Mouse (Mus musculus): ENCODE results near the gene Nr3c2. TPM values are rescaled to one million over a fixed set of nuclear protein-coding genes. Genes with fewer than 3 reads are reported as not detected.
A peak's percentile ranks its signal among the peaks of the same experiment; 100 is the strongest.

Gene Nr3c2
- total and polyA plus RNA-seq, 2 experiments from 2014 or later: 5.7 to 6.0 TPM

- TF ChIP-seq CTCF (IDR thresholded peaks at IDR 0.05): no peak
- no peak for ATAC-seq (ENCODE audit: low FRiP score)
- no peaks in the 10 kb centered on the region for H3K36me3 ChIP-seq (ENCODE audit: insufficient read depth, low read length)
- 66% methylated on average over 1 of the region's 1 CpGs for WGBS
- H3K4me1 ChIP-seq (ENCODE audit: insufficient read depth, low read length): no peaks in the 10 kb centered on the region
- no peak overlapping the region for H3K9ac ChIP-seq (replicated peaks; ENCODE audit: low read length, poor library complexity, severe bottlenecking)
- H3K27me3 ChIP-seq (ENCODE audit: insufficient read depth, low read length): no peaks in the 10 kb centered on the region
- H3K4me2 ChIP-seq (ENCODE audit: low read depth, low read length, poor library complexity, severe bottlenecking): no peak overlapping the region
- no peak overlapping the region for H3K27ac ChIP-seq (ENCODE audit: low read depth, low read length)
- H3K4me3 ChIP-seq (ENCODE audit: low read depth, low read length): no peak overlapping the region
- H3K9me3 ChIP-seq (ENCODE audit: low read length): no peaks in the 10 kb centered on the region
- no peak for DNase-seq (ENCODE audit: low spot score)
Measured at GRCm38 (mm10) chr8:77236701-77237100, 337.5 kb downstream of the Nr3c2 start.

- H3K9me3 ChIP-seq (ENCODE audit: low read length): no peaks in the 10 kb centered on the region
- no peak overlapping the region for H3K4me2 ChIP-seq (ENCODE audit: low read depth, low read length, poor library complexity, severe bottlenecking)
- no peak overlapping the region for H3K9ac ChIP-seq (replicated peaks; ENCODE audit: low read length, poor library complexity, severe bottlenecking)
- peak; percentile 56 for TF ChIP-seq CTCF (IDR thresholded peaks at IDR 0.05)
- ATAC-seq (ENCODE audit: low FRiP score): no peak
- H3K27me3 ChIP-seq (ENCODE audit: insufficient read depth, low read length): no peaks in the 10 kb centered on the region
- H3K4me3 ChIP-seq (ENCODE audit: low read depth, low read length): no peak overlapping the region
- H3K4me1 ChIP-seq (ENCODE audit: insufficient read depth, low read length): no peaks in the 10 kb centered on the region
- H3K27ac ChIP-seq (ENCODE audit: low read depth, low read length): no peak overlapping the region
- peak; percentile 26 for DNase-seq (ENCODE audit: low spot score)
- no peaks in the 10 kb centered on the region for H3K36me3 ChIP-seq (ENCODE audit: insufficient read depth, low read length)
Measured at GRCm38 (mm10) chr8:77239462-77239861, 340.2 kb downstream of the Nr3c2 start.

GRCm38 (mm10) chr8:77241381-77241780 lies 342.1 kb downstream of the Nr3c2 start:
- WGBS: 92% methylated on average over 3 of the region's 3 CpGs
- DNase-seq (ENCODE audit: low spot score) (no peak), ATAC-seq (ENCODE audit: low FRiP score) (no peak)
- H3K9ac ChIP-seq (replicated peaks; ENCODE audit: low read length, poor library complexity, severe bottlenecking): no peak overlapping the region
- no peak overlapping the region for H3K27ac ChIP-seq (ENCODE audit: low read depth, low read length)
- TF ChIP-seq CTCF (IDR thresholded peaks at IDR 0.05): no peak
- no peak overlapping the region for H3K4me2 ChIP-seq (ENCODE audit: low read depth, low read length, poor library complexity, severe bottlenecking)
- H3K36me3 ChIP-seq (ENCODE audit: insufficient read depth, low read length): no peaks in the 10 kb centered on the region
- no peaks in the 10 kb centered on the region for H3K9me3 ChIP-seq (ENCODE audit: low read length)
- no peak overlapping the region for H3K4me3 ChIP-seq (ENCODE audit: low read depth, low read length)
- H3K27me3 ChIP-seq (ENCODE audit: insufficient read depth, low read length): no peaks in the 10 kb centered on the region
- no peaks in the 10 kb centered on the region for H3K4me1 ChIP-seq (ENCODE audit: insufficient read depth, low read length)

GRCm38 (mm10) chr8:77250094-77250493 lies 350.9 kb downstream of the Nr3c2 start:
- no peak overlapping the region for H3K4me2 ChIP-seq (ENCODE audit: low read depth, low read length, poor library complexity, severe bottlenecking)
- no peak for ATAC-seq (ENCODE audit: low FRiP score)
- H3K9ac ChIP-seq (replicated peaks; ENCODE audit: low read length, poor library complexity, severe bottlenecking): no peak overlapping the region
- no peaks in the 10 kb centered on the region for H3K4me1 ChIP-seq (ENCODE audit: insufficient read depth, low read length)
- no peak overlapping the region for H3K27ac ChIP-seq (ENCODE audit: low read depth, low read length)
- WGBS: 85% methylated on average over 3 of the region's 3 CpGs
- no peaks in the 10 kb centered on the region for H3K27me3 ChIP-seq (ENCODE audit: insufficient read depth, low read length)
- no peak for DNase-seq (ENCODE audit: low spot score)
- H3K4me3 ChIP-seq (ENCODE audit: low read depth, low read length): no peak overlapping the region
- no peak for TF ChIP-seq CTCF (IDR thresholded peaks at IDR 0.05)
- H3K36me3 ChIP-seq (ENCODE audit: insufficient read depth, low read length): no peaks in the 10 kb centered on the region
- H3K9me3 ChIP-seq (ENCODE audit: low read length): no peaks in the 10 kb centered on the region

GRCm38 (mm10) chr8:77251134-77251533 lies 351.9 kb downstream of the Nr3c2 start:
- H3K9ac ChIP-seq (replicated peaks; ENCODE audit: low read length, poor library complexity, severe bottlenecking): no peak overlapping the region
- 96% methylated on average over 5 of the region's 5 CpGs for WGBS
- no peaks in the 10 kb centered on the region for H3K36me3 ChIP-seq (ENCODE audit: insufficient read depth, low read length)
- no peaks in the 10 kb centered on the region for H3K27me3 ChIP-seq (ENCODE audit: insufficient read depth, low read length)
- H3K9me3 ChIP-seq (ENCODE audit: low read length): no peaks in the 10 kb centered on the region
- no peak overlapping the region for H3K4me3 ChIP-seq (ENCODE audit: low read depth, low read length)
- no peak overlapping the region for H3K4me2 ChIP-seq (ENCODE audit: low read depth, low read length, poor library complexity, severe bottlenecking)
- H3K4me1 ChIP-seq (ENCODE audit: insufficient read depth, low read length): no peaks in the 10 kb centered on the region
- no peak for DNase-seq (ENCODE audit: low spot score)
- H3K27ac ChIP-seq (ENCODE audit: low read depth, low read length): no peak overlapping the region
- no peak for ATAC-seq (ENCODE audit: low FRiP score)
- TF ChIP-seq CTCF (IDR thresholded peaks at IDR 0.05): no peak

GRCm38 (mm10) chr8:77254466-77254865 lies 355.2 kb downstream of the Nr3c2 start:
- ATAC-seq (ENCODE audit: low FRiP score): no peak
- no peak overlapping the region for H3K27ac ChIP-seq (ENCODE audit: low read depth, low read length)
- no peak overlapping the region for H3K9ac ChIP-seq (replicated peaks; ENCODE audit: low read length, poor library complexity, severe bottlenecking)
- no peak for TF ChIP-seq CTCF (IDR thresholded peaks at IDR 0.05)
- H3K36me3 ChIP-seq (ENCODE audit: insufficient read depth, low read length): no peaks in the 10 kb centered on the region
- WGBS: 82% methylated on average over 5 of the region's 5 CpGs
- H3K27me3 ChIP-seq (ENCODE audit: insufficient read depth, low read length): no peaks in the 10 kb centered on the region
- H3K9me3 ChIP-seq (ENCODE audit: low read length): no peaks in the 10 kb centered on the region
- H3K4me1 ChIP-seq (ENCODE audit: insufficient read depth, low read length): no peaks in the 10 kb centered on the region
- DNase-seq (ENCODE audit: low spot score): no peak
- no peak overlapping the region for H3K4me2 ChIP-seq (ENCODE audit: low read depth, low read length, poor library complexity, severe bottlenecking)
- no peak overlapping the region for H3K4me3 ChIP-seq (ENCODE audit: low read depth, low read length)

Data from midbrain, postnatal 0 days (tissue).